Mouse (Mus musculus): ENCODE data around the gene Foxa3. TPM values are rescaled to one million over a fixed set of nuclear protein-coding genes. Genes with fewer than 3 reads are reported as not detected.

Gene Foxa3
- polyA plus RNA-seq, 1 experiment from 2014 or later: 1.3 TPM

- H3K27ac ChIP-seq: no peak overlapping the region
- H3K9ac ChIP-seq: no peak overlapping the region
- H3K9me3 ChIP-seq (replicated peaks): no peaks in the 10 kb centered on the region
- H3K36me3 ChIP-seq: peaks cover 70% of the 10 kb centered on the region
- 91% methylated on average over 15 of the region's 15 CpGs for WGBS
- H3K4me2 ChIP-seq: no peak overlapping the region
- H3K4me1 ChIP-seq: peaks cover 9% of the 10 kb centered on the region
- no peak for ATAC-seq (replicated peaks; ENCODE audit: low FRiP score)
- H3K4me3 ChIP-seq (replicated peaks): no peak overlapping the region
- H3K27me3 ChIP-seq: no peaks in the 10 kb centered on the region
Measured at GRCm38 (mm10) chr7:19052345-19053135, 29.2 kb upstream of the Foxa3 start.

GRCm38 (mm10) chr7:19051161-19051560 lies 27.8 kb upstream of the Foxa3 start:
- peaks cover 84% of the 10 kb centered on the region for H3K36me3 ChIP-seq
- 60% methylated on average over 4 of the region's 4 CpGs for WGBS

GRCm38 (mm10) chr7:19050172-19050571 lies 26.8 kb upstream of the Foxa3 start:
- H3K9me3 ChIP-seq (replicated peaks): no peaks in the 10 kb centered on the region
- H3K27ac ChIP-seq: no peak overlapping the region
- no peak overlapping the region for H3K4me3 ChIP-seq (replicated peaks)
- no peak overlapping the region for H3K9ac ChIP-seq
- ATAC-seq (replicated peaks; ENCODE audit: low FRiP score): no peak
- H3K36me3 ChIP-seq: peaks cover 93% of the 10 kb centered on the region
- 80% methylated on average over 8 of the region's 8 CpGs for WGBS
- no peak overlapping the region for H3K4me2 ChIP-seq
- no peaks in the 10 kb centered on the region for H3K27me3 ChIP-seq
- peaks cover 9% of the 10 kb centered on the region for H3K4me1 ChIP-seq

More at GRCm38 (mm10) chr7:19051161-19051560, 27.8 kb upstream of the Foxa3 start:
- ATAC-seq (replicated peaks; ENCODE audit: low FRiP score): no peak
- no peak overlapping the region for H3K9ac ChIP-seq
- H3K4me1 ChIP-seq: peaks cover 9% of the 10 kb centered on the region
- no peaks in the 10 kb centered on the region for H3K9me3 ChIP-seq (replicated peaks)
- no peak overlapping the region for H3K27ac ChIP-seq
- H3K27me3 ChIP-seq: no peaks in the 10 kb centered on the region
- no peak overlapping the region for H3K4me2 ChIP-seq
- no peak overlapping the region for H3K4me3 ChIP-seq (replicated peaks)

GRCm38 (mm10) chr7:19049252-19049651 lies 25.9 kb upstream of the Foxa3 start:
- peaks cover 95% of the 10 kb centered on the region for H3K36me3 ChIP-seq
- H3K4me3 ChIP-seq (replicated peaks): no peak overlapping the region
- H3K27ac ChIP-seq: no peak overlapping the region
- WGBS: 92% methylated on average over 5 of the region's 5 CpGs
- no peak for ATAC-seq (replicated peaks; ENCODE audit: low FRiP score)
- no peaks in the 10 kb centered on the region for H3K27me3 ChIP-seq
- no peak overlapping the region for H3K9ac ChIP-seq
- no peak overlapping the region for H3K4me2 ChIP-seq
- H3K4me1 ChIP-seq: peaks cover 4% of the 10 kb centered on the region
- H3K9me3 ChIP-seq (replicated peaks): no peaks in the 10 kb centered on the region

- Histone ChIP-seq H3K4me3 (replicated peaks) (no peak overlapping the region), H3K36me3 (peaks cover 100% of the 10 kb centered on the region), H3K4me2 (no peak overlapping the region), H3K27ac (no peak overlapping the region), H3K9me3 (replicated peaks) (no peaks in the 10 kb centered on the region), H3K4me1 (no peaks in the 10 kb centered on the region), H3K9ac (no peak overlapping the region), H3K27me3 (no peaks in the 10 kb centered on the region)
- WGBS: 89% methylated on average over 14 of the region's 14 CpGs
- no peak for ATAC-seq (replicated peaks; ENCODE audit: low FRiP score)
Measured at GRCm38 (mm10) chr7:19048006-19048527, 24.7 kb upstream of the Foxa3 start.

- no peaks in the 10 kb centered on the region for H3K9me3 ChIP-seq (replicated peaks)
- WGBS: 91% methylated on average over 11 of the region's 11 CpGs
- no peak overlapping the region for H3K27ac ChIP-seq
- no peak overlapping the region for H3K4me3 ChIP-seq (replicated peaks)
- no peak for ATAC-seq (replicated peaks; ENCODE audit: low FRiP score)
- H3K4me1 ChIP-seq: no peaks in the 10 kb centered on the region
- no peak overlapping the region for H3K4me2 ChIP-seq
- peaks cover 100% of the 10 kb centered on the region for H3K36me3 ChIP-seq
- H3K27me3 ChIP-seq: no peaks in the 10 kb centered on the region
- H3K9ac ChIP-seq: no peak overlapping the region
Measured at GRCm38 (mm10) chr7:19046286-19047069, 23.1 kb upstream of the Foxa3 start.

GRCm38 (mm10) chr7:19044616-19045015 lies 21.3 kb upstream of the Foxa3 start:
- H3K4me2 ChIP-seq: no peak overlapping the region
- WGBS: 97% methylated on average over 6 of the region's 6 CpGs
- peaks cover 100% of the 10 kb centered on the region for H3K36me3 ChIP-seq
- no peak for ATAC-seq (replicated peaks; ENCODE audit: low FRiP score)
- H3K27me3 ChIP-seq: no peaks in the 10 kb centered on the region
- no peaks in the 10 kb centered on the region for H3K9me3 ChIP-seq (replicated peaks)
- no peak overlapping the region for H3K27ac ChIP-seq
- H3K4me3 ChIP-seq (replicated peaks): no peak overlapping the region
- H3K9ac ChIP-seq: no peak overlapping the region
- H3K4me1 ChIP-seq: no peaks in the 10 kb centered on the region

- H3K27ac ChIP-seq: no peak overlapping the region
- H3K4me2 ChIP-seq: no peak overlapping the region
- no peak overlapping the region for H3K4me3 ChIP-seq (replicated peaks)
- peaks cover 2% of the 10 kb centered on the region; the same call in 1 of the 2 replicates for H3K4me1 ChIP-seq
- no peak overlapping the region for H3K9ac ChIP-seq
- no peaks in the 10 kb centered on the region for H3K9me3 ChIP-seq (replicated peaks)
- H3K36me3 ChIP-seq: peaks cover 82% of the 10 kb centered on the region
- WGBS: 83% methylated on average over 4 of the region's 4 CpGs
- ATAC-seq (replicated peaks; ENCODE audit: low FRiP score): no peak
- H3K27me3 ChIP-seq: no peaks in the 10 kb centered on the region
Measured at GRCm38 (mm10) chr7:19031641-19032040, 8.3 kb upstream of the Foxa3 start.

GRCm38 (mm10) chr7:19029084-19029653 lies 5.8 kb upstream of the Foxa3 start:
- 67% methylated on average over 6 of the region's 6 CpGs for WGBS
- no peak overlapping the region for H3K4me3 ChIP-seq (replicated peaks)
- no peak overlapping the region for H3K4me2 ChIP-seq
- no peaks in the 10 kb centered on the region for H3K27me3 ChIP-seq
- H3K36me3 ChIP-seq: peaks cover 57% of the 10 kb centered on the region
- ATAC-seq (replicated peaks; ENCODE audit: low FRiP score): peak; percentile 31
- no peak overlapping the region for H3K27ac ChIP-seq
- H3K9me3 ChIP-seq (replicated peaks): no peaks in the 10 kb centered on the region
- H3K9ac ChIP-seq: no peak overlapping the region
- H3K4me1 ChIP-seq: peaks cover 20% of the 10 kb centered on the region

- Histone ChIP-seq H3K27me3 (peaks cover 9% of the 10 kb centered on the region), H3K4me1 (peaks cover 29% of the 10 kb centered on the region), H3K4me2 (no peak overlapping the region), H3K4me3 (replicated peaks) (no peak overlapping the region), H3K27ac (no peak overlapping the region), H3K9me3 (replicated peaks) (no peaks in the 10 kb centered on the region), H3K9ac (no peak overlapping the region), H3K36me3 (peaks cover 48% of the 10 kb centered on the region)
- no peak for ATAC-seq (replicated peaks; ENCODE audit: low FRiP score)
Measured at GRCm38 (mm10) chr7:19028067-19028466, 4.7 kb upstream of the Foxa3 start.

GRCm38 (mm10) chr7:19024581-19025255 lies 1.4 kb upstream of the Foxa3 start:
- Histone ChIP-seq H3K4me2 (peak overlapping the region; percentile 81), H3K27ac (peak overlapping the region; percentile 60), H3K4me3 (replicated peaks) (peak overlapping the region; percentile 96), H3K27me3 (peaks cover 40% of the 10 kb centered on the region), H3K36me3 (peaks cover 15% of the 10 kb centered on the region), H3K4me1 (peaks cover 34% of the 10 kb centered on the region), H3K9me3 (replicated peaks) (no peaks in the 10 kb centered on the region), H3K9ac (peak overlapping the region; percentile 94)
- 2% methylated on average over 34 of the region's 36 CpGs for WGBS
- peak; percentile 62 for ATAC-seq (replicated peaks; ENCODE audit: low FRiP score)
